Mouse (Mus musculus) c-Kit-positive CD71-negative TER-119-negative erythroid progenitor cells, embryonic 14.5 days (primary cell): ENCODE data around the gene Tnfsf13.

Experiments used
- DNase-seq: peaks from one replicate; pipeline ENCODE4 v3.0.0-alpha.2; 2013; ENCODE audit warnings: low read depth

Gene Tnfsf13

GRCm38 (mm10) chr11:69653399-69653798 lies 32.2 kb downstream of the Tnfsf13 start:
- DNase-seq = no peak

DNA sequence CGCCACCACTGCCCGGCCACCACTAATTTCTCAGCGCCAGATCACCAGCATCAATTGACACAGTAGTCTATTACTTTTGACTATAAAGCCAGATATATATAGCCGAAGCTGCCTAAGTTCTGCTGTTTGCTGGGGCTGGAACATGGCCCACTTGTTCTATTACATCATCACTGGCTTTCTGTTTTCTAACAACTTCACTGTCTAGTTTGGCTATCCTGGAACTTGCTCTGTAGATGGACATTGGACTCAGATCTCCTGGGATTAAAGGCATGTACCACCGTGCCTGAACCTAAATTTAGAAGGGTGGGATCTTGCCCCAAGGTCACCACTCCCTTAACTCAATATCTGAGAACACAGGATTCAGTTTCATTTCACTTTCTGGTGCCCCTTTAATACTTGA lies 39.7 kb downstream of the Tnfsf13 start:
- no peak for DNase-seq

- DNase-seq = no peak
Observed at GRCm38 (mm10) chr11:69635471-69635870, 50.1 kb downstream of the Tnfsf13 start.

DNA sequence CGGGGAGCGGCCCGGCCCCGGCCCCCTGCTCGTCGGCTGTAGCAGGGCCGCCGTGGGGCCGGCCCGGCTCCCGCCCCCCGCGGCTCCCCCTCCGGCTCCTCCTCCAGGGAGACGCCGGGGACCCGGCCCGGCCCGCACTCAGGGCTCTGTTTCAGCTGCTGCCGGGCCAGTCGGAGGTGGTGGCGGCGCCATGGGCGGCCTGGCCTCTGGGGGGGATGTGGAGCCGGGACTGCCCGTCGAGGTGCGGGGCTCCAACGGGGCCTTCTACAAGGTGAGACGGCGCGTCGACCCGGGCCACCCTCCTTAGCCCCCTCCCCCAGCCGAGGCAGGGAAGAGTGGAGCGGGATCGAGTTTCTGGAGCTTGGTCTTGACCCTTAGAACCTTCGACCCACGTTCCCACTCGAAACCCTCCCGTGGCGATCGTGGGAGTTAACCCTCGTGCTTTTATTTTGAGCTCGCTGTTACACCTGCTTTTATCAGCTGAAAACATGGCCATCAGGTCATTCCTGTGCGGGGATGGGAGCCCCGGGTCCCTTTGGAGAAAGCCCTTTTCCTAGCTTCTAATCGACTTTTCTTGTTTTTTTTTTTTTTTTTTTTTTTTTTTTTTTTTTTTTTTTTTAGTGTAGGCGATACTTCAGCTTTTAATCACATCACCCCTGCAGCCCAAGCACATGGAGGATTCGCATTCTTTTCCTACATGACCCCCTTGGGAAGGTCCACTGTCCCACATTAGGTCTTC lies 52.3 kb downstream of the Tnfsf13 start:
- no peak for DNase-seq
